Mouse (Mus musculus): ENCODE measurements around the gene Gabbr2.

GRCm38 (mm10) chr4:46634881-46635280 lies 356.8 kb downstream of the Gabbr2 start:
- TF ChIP-seq GATA1 (IDR thresholded peaks at IDR 0.05; ENCODE audit: borderline replicate concordance, low read length) (no peak), FLI1 (IDR thresholded peaks at IDR 0.05; ENCODE audit: low read length) (no peak)

Measured in megakaryocyte, embryonic 14.5 days (primary cell).